Mouse (Mus musculus) liver, embryonic 13.5 days (tissue): ENCODE results near the gene Itpr2. TPM values are rescaled to one million over a fixed set of nuclear protein-coding genes. Genes with fewer than 3 reads are reported as not detected.

Source experiments
- ATAC-seq: fragments of 200-750 bp; cut with Nextera tagmentation; 2 replicates; pipeline ENCODE4 v1.8.0; 2017; ENCODE audit warnings: low read depth, mild to moderate bottlenecking, moderate number of reproducible peaks, moderate library complexity
- DNase-seq: peaks from one replicate; pipeline ENCODE4 v3.0.0; 2022
- H3K27ac ChIP-seq: fragments of 300-500 bp; sonication (generic); 2 replicates; pipeline ENCODE4 v1.5.1; 2015; ENCODE audit warnings: moderate library complexity, mild to moderate bottlenecking, inconsistent platforms
- H3K27me3 ChIP-seq: fragments of 300-500 bp; sonication (generic); 2 replicates; pipeline ENCODE4 v1.6.1; 2015; ENCODE audit warnings: mild to moderate bottlenecking, inconsistent platforms
- H3K36me3 ChIP-seq: fragments of 300-500 bp; sonication (generic); 2 replicates; pipeline ENCODE4 v1.6.1; 2015; ENCODE audit warnings: mild to moderate bottlenecking, inconsistent platforms
- H3K4me1 ChIP-seq: fragments of 300-500 bp; sonication (generic); replicated peaks from 2 replicates; pipeline ENCODE4 v1.6.1; 2015; ENCODE audit warnings: inconsistent platforms
- H3K4me2 ChIP-seq: fragments of 300-500 bp; sonication (generic); 2 replicates; pipeline ENCODE4 v1.6.1; 2015; ENCODE audit warnings: inconsistent platforms, mild to moderate bottlenecking, moderate library complexity
- H3K4me3 ChIP-seq: fragments of 300-500 bp; sonication (generic); replicated peaks from 2 replicates; pipeline ENCODE4 v1.5.1; 2015; ENCODE audit warnings: mild to moderate bottlenecking, inconsistent platforms
- H3K9ac ChIP-seq: fragments of 300-500 bp; sonication (generic); 2 replicates; pipeline ENCODE4 v1.6.1; 2015; ENCODE audit warnings: mild to moderate bottlenecking, inconsistent platforms
- H3K9me3 ChIP-seq: fragments of 300-500 bp; sonication (generic); replicated peaks from 2 replicates; pipeline ENCODE4 v1.6.1; 2016; ENCODE audit warnings: inconsistent platforms
- WGBS: fragments of 180-500 bp; shearing (Covaris S2); methylation state at CpG from one replicate; pipeline ENCODE4 v1.1.7; 2015; ENCODE audit not compliant: insufficient replicate concordance; 5-methylcytosine and 5-hydroxymethylcytosine counted together
- polyA plus RNA-seq: library from polyadenylated mRNA; unstranded; fragments of >200 nt; fragmentation: Nextera tagmentation; extraction: Ambion mirVana; gene quantifications from 2 replicates; pipeline ENCODE4 v1.2.1, GENCODE M21; 2015

The Itpr2 gene
- polyA plus RNA-seq, 1 experiment from 2014 or later = 2.4 TPM

DNA sequence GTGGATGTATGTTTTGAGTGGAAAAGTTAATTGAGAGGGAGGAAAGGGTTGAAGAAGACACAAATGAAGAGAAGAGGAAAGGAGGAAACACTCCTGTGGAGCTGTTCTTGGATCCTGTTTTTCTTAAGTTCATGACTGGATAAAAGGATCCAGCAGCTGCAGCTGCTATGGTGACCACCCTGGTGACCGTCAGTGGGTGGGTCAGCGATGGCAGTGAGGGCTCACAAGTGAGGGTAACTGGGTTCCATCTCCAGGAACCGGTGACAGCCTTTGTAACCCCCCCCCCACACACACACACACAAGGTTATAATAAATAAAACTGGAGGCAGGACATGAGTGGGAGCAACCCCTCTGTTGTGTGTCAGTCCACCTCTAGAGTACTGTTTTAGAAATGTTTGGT is 833 bp upstream of the Itpr2 start:
- no peak overlapping the region for H3K9ac ChIP-seq
- no peaks in the 10 kb centered on the region for H3K9me3 ChIP-seq
- DNase-seq (no peak), ATAC-seq (no peak)
- H3K27me3 ChIP-seq = peaks cover 44% of the 10 kb centered on the region
- WGBS = 39% methylated on average over 3 of the region's 3 CpGs
- H3K36me3 ChIP-seq = no peaks in the 10 kb centered on the region
- no peak overlapping the region for H3K27ac ChIP-seq
- peak overlapping the region; percentile 83 for H3K4me2 ChIP-seq
- H3K4me3 ChIP-seq = peak overlapping the region; percentile 65
- peaks cover 27% of the 10 kb centered on the region for H3K4me1 ChIP-seq

DNA sequence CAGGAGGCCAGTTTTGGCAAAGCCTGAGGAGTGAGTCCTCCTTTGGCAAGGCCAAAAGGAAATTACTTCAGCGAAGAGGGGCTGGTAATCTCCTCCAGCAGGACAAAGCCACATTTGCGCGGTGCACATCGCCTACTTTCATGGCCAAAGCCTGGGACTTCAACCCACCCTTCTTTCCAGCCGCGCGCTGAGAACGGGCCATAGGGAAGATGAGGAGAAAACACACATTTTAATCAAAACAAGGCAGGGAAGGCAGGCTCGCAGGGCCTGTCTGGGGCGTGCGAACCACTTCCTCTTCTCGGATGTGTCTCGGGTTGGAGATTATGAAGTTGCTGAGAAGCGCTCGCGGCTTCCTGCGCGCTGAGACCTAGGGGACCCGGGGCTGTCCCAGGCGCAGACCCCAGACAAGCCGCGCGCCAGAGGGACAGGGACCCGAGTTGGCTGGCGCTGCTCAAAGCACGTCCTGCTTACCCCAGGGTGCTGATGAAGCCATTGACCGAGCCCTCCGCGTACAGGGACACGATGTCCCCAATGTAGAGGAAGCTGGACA is 632 bp downstream of the Itpr2 start:
- DNase-seq = peak; percentile 10
- Histone ChIP-seq H3K36me3 (no peaks in the 10 kb centered on the region), H3K4me3 (peak overlapping the region; percentile 65), H3K9ac (peak overlapping the region; percentile 66), H3K9me3 (no peaks in the 10 kb centered on the region), H3K4me2 (peak overlapping the region; percentile 83), H3K4me1 (peaks cover 27% of the 10 kb centered on the region), H3K27me3 (peaks cover 44% of the 10 kb centered on the region), H3K27ac (peak overlapping the region; percentile 50)
- under 1% methylated on average over 30 of the region's 30 CpGs for WGBS
- ATAC-seq = peak; percentile 30

DNA sequence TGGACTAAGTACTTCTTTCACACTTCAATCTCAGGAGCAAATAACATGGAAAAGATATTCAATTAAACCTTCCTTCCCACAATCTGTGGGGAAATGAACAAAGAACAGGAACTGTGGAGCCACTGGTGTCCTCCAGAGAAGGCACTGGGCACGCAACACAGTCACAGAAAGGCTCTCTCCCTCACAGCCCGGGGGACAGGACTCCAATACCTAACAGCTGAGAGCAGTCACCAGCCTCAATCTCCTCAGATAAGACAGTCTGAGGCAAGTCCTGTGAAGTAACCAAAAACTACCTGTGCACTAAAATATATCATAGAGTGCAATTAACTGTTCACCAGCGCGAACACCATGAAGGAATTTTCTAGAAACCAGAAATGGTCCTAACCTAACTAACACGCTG is 1.3 kb downstream of the Itpr2 start:
- Histone ChIP-seq H3K36me3 (no peaks in the 10 kb centered on the region), H3K4me3 (peak overlapping the region; percentile 65), H3K4me1 (peaks cover 27% of the 10 kb centered on the region), H3K9me3 (no peaks in the 10 kb centered on the region), H3K9ac (no peak overlapping the region), H3K27me3 (peaks cover 44% of the 10 kb centered on the region), H3K27ac (no peak overlapping the region), H3K4me2 (peak overlapping the region; percentile 83)
- no peak for ATAC-seq
- DNase-seq = no peak
- WGBS = 43% methylated on average over 5 of the region's 5 CpGs

DNA sequence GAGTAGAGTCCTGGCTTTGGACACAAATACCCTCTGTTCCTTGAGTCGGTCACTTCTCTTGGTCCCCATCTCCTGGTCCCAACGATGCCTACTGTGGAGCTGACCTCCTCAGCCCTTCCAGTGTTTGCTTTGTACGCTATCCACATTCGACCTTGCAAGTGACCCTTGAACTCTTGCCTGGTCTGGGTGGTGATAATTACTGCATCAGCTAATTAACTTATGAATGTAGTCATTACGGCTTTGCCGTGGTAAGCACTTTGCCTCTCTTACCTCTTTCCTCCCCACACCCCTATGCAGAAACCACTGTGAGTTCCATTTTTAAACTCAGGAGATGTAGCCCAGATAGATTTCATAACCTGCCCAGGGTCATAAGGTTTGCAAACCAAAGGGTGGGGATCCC is 1.8 kb downstream of the Itpr2 start:
- no peak overlapping the region for H3K4me3 ChIP-seq
- H3K4me2 ChIP-seq = no peak overlapping the region
- H3K36me3 ChIP-seq = no peaks in the 10 kb centered on the region
- peaks cover 44% of the 10 kb centered on the region for H3K27me3 ChIP-seq
- H3K4me1 ChIP-seq = peaks cover 27% of the 10 kb centered on the region
- WGBS = 69% methylated on average over 6 of the region's 6 CpGs
- no peak overlapping the region for H3K27ac ChIP-seq
- DNase-seq (no peak), ATAC-seq (no peak)
- no peak overlapping the region for H3K9ac ChIP-seq
- H3K9me3 ChIP-seq = no peaks in the 10 kb centered on the region

- DNase-seq (no peak), ATAC-seq (no peak)
- no peaks in the 10 kb centered on the region for H3K9me3 ChIP-seq
- 66% methylated on average over 4 of the region's 4 CpGs for WGBS
- H3K27me3 ChIP-seq = peaks cover 44% of the 10 kb centered on the region
- no peak overlapping the region for H3K9ac ChIP-seq
- H3K36me3 ChIP-seq = no peaks in the 10 kb centered on the region
- no peak overlapping the region for H3K4me3 ChIP-seq
- H3K4me1 ChIP-seq = peaks cover 27% of the 10 kb centered on the region
- H3K27ac ChIP-seq = no peak overlapping the region
- H3K4me2 ChIP-seq = no peak overlapping the region
Observed at GRCm38 (mm10) chr6:146499566-146499965, 2.5 kb downstream of the Itpr2 start.

GRCm38 (mm10) chr6:146498416-146498815 is 3.6 kb downstream of the Itpr2 start:
- H3K9ac ChIP-seq = no peak overlapping the region
- H3K4me1 ChIP-seq = peaks cover 27% of the 10 kb centered on the region
- WGBS = 56% methylated on average over 3 of the region's 3 CpGs
- ATAC-seq (no peak), DNase-seq (no peak)
- H3K27ac ChIP-seq = no peak overlapping the region
- H3K36me3 ChIP-seq = no peaks in the 10 kb centered on the region
- no peak overlapping the region for H3K4me3 ChIP-seq
- H3K4me2 ChIP-seq = no peak overlapping the region
- no peaks in the 10 kb centered on the region for H3K9me3 ChIP-seq
- H3K27me3 ChIP-seq = peaks cover 33% of the 10 kb centered on the region

DNA sequence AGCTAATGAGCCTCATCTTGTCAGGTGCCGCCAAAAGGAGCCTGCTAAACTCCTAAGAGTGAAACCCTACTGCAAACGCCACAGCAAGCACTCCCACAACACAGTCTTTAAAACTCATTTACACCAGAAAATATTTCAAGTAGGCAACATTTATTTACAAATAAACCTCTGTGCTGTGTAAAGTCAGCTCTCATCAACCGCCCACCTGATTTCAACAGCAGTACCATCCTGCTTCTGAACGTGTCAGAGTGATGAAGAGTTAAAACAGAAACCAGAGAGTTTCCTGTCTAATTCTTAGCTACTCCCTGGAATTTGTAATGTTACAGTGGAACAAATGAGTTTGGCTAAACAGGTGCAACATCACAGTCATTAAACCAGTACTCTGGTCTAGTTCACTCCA is 4.2 kb downstream of the Itpr2 start:
- H3K27me3 ChIP-seq = peaks cover 28% of the 10 kb centered on the region
- ATAC-seq = no peak
- H3K9ac ChIP-seq = no peak overlapping the region
- no peaks in the 10 kb centered on the region for H3K36me3 ChIP-seq
- H3K27ac ChIP-seq = no peak overlapping the region
- H3K4me1 ChIP-seq = peaks cover 26% of the 10 kb centered on the region
- no peak for DNase-seq
- no peaks in the 10 kb centered on the region for H3K9me3 ChIP-seq
- H3K4me2 ChIP-seq = no peak overlapping the region
- no peak overlapping the region for H3K4me3 ChIP-seq
- WGBS = 59% methylated on average over 4 of the region's 4 CpGs

GRCm38 (mm10) chr6:146497435-146497834 is 4.6 kb downstream of the Itpr2 start:
- no peaks in the 10 kb centered on the region for H3K9me3 ChIP-seq
- H3K4me2 ChIP-seq = no peak overlapping the region
- peaks cover 23% of the 10 kb centered on the region for H3K27me3 ChIP-seq
- 60% methylated on average over 3 of the region's 3 CpGs for WGBS
- H3K4me3 ChIP-seq = no peak overlapping the region
- H3K4me1 ChIP-seq = peaks cover 22% of the 10 kb centered on the region
- no peak overlapping the region for H3K27ac ChIP-seq
- no peak overlapping the region for H3K9ac ChIP-seq
- no peaks in the 10 kb centered on the region for H3K36me3 ChIP-seq
- DNase-seq = no peak
- no peak for ATAC-seq

- ATAC-seq (no peak), DNase-seq (no peak)
- Histone ChIP-seq H3K4me1 (peaks cover 5% of the 10 kb centered on the region; the same call in 1 of the 2 replicates), H3K9ac (no peak overlapping the region), H3K9me3 (no peaks in the 10 kb centered on the region), H3K4me2 (no peak overlapping the region), H3K36me3 (no peaks in the 10 kb centered on the region), H3K27ac (no peak overlapping the region), H3K4me3 (no peak overlapping the region), H3K27me3 (no peaks in the 10 kb centered on the region; the same call in 1 of the 2 replicates)
- 63% methylated on average over 2 of the region's 2 CpGs for WGBS
Observed at GRCm38 (mm10) chr6:146491680-146492079, 10.3 kb downstream of the Itpr2 start.

DNA sequence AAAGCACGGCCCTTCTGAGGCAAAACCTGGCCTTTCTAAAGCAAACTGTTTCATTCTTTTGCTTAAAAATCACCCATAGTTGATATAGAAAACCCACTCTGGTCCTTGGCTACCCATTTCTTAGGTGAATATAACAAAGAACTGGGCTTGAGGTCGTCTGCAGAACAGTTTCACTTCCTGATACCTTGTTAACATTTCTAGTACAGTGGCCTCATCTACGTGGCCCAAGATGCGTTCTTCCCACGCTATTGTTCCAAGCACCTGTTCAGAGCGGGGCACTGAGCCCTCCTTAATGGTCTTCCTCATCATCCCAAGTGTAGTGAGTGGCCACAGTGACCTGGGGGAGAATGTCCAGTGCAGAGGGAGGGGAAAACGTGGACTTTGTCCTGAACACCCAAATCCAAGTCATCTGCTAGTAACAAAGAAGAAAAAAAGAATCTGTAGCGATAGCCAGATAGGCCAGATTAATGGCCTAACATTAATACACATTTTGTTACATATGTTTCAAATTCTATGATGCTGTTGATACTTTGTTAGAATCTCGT is 11.5 kb downstream of the Itpr2 start:
- Histone ChIP-seq H3K9ac (no peak overlapping the region), H3K9me3 (no peaks in the 10 kb centered on the region), H3K36me3 (no peaks in the 10 kb centered on the region), H3K27me3 (no peaks in the 10 kb centered on the region; the same call in 1 of the 2 replicates), H3K4me3 (no peak overlapping the region), H3K27ac (no peak overlapping the region), H3K4me2 (no peak overlapping the region), H3K4me1 (peaks cover 5% of the 10 kb centered on the region; the same call in 1 of the 2 replicates)
- ATAC-seq (no peak), DNase-seq (no peak)
- 63% methylated on average over 9 of the region's 9 CpGs for WGBS

DNA sequence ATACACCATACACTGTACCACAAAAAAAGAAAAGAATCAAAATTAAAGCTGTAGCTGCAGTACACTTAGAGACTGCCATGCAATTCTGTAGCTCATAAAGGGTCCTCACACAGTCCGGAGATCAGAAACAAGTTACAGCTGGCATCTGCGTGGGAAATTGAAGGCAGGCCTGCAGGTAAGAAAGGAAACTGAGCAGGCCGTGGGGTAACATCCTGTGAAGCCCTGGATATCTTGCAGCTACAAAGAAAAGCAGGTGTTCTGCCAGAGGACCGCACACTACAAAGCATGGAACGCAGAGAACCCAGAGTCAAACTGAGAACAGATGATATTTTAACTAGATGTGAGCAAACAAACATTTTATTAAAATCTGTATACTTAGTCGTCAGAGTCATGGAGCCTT is 12.2 kb downstream of the Itpr2 start:
- Histone ChIP-seq H3K9ac (no peak overlapping the region), H3K9me3 (no peaks in the 10 kb centered on the region), H3K36me3 (no peaks in the 10 kb centered on the region), H3K4me1 (peaks cover 5% of the 10 kb centered on the region; the same call in 1 of the 2 replicates), H3K4me2 (no peak overlapping the region), H3K27me3 (no peaks in the 10 kb centered on the region; the same call in 1 of the 2 replicates), H3K4me3 (no peak overlapping the region), H3K27ac (no peak overlapping the region)
- 63% methylated on average over 6 of the region's 6 CpGs for WGBS
- DNase-seq (no peak), ATAC-seq (no peak)

- WGBS = 54% methylated on average over 3 of the region's 3 CpGs
- Histone ChIP-seq H3K4me2 (no peak overlapping the region), H3K27me3 (no peaks in the 10 kb centered on the region; the same call in 1 of the 2 replicates), H3K36me3 (no peaks in the 10 kb centered on the region), H3K9ac (no peak overlapping the region), H3K4me1 (peaks cover 5% of the 10 kb centered on the region; the same call in 1 of the 2 replicates), H3K27ac (no peak overlapping the region), H3K4me3 (no peak overlapping the region), H3K9me3 (no peaks in the 10 kb centered on the region)
- DNase-seq = peak; percentile 3
- ATAC-seq = no peak; the same call in 1 of the 2 replicates
Observed at GRCm38 (mm10) chr6:146488749-146489148, 13.3 kb downstream of the Itpr2 start.
